Mouse (Mus musculus): ENCODE measurements around the gene Cyp4a12a. TPM values are rescaled to one million over a fixed set of nuclear protein-coding genes. Genes with fewer than 3 reads are reported as not detected.

Gene Cyp4a12a
- polyA plus RNA-seq, 1 experiment from 2014 or later = not detected

Other genes starting within 250 kb of the Cyp4a12a start
- 0.25 and 0.62 TPM in 2 replicates for gene Tal1, start 242.6 kb upstream of the Cyp4a12a start, polyA plus RNA-seq (2015; fragmentation: Nextera tagmentation; extraction: Ambion mirVana)
- 0.46 and 1.2 TPM in 2 replicates for gene Pdzk1ip1, start 210.3 kb upstream of the Cyp4a12a start, polyA plus RNA-seq (2015; fragmentation: Nextera tagmentation; extraction: Ambion mirVana)
- gene Cyp4x1, start 164.8 kb upstream of the Cyp4a12a start, polyA plus RNA-seq (2015; fragmentation: Nextera tagmentation; extraction: Ambion mirVana) = 3.0 and 5.9 TPM in 2 replicates
- not detected in 2 replicates for gene Cyp4a29, start 57.0 kb upstream of the Cyp4a12a start, polyA plus RNA-seq (2015; fragmentation: Nextera tagmentation; extraction: Ambion mirVana)
- not detected in 2 replicates for gene Cyp4a12b, start 112.6 kb downstream of the Cyp4a12a start, polyA plus RNA-seq (2015; fragmentation: Nextera tagmentation; extraction: Ambion mirVana)
- not detected in 2 replicates for gene Cyp4a30b, start 153.6 kb downstream of the Cyp4a12a start, polyA plus RNA-seq (2015; fragmentation: Nextera tagmentation; extraction: Ambion mirVana)
- gene Cyp4a14, start 197.1 kb downstream of the Cyp4a12a start, polyA plus RNA-seq (2015; fragmentation: Nextera tagmentation; extraction: Ambion mirVana) = not detected in 2 replicates
- not detected in 2 replicates for gene Cyp4a10, start 219.2 kb downstream of the Cyp4a12a start, polyA plus RNA-seq (2015; fragmentation: Nextera tagmentation; extraction: Ambion mirVana)